Mouse (Mus musculus): ENCODE measurements around the gene Tbc1d19.

- TF ChIP-seq GATA1 (IDR thresholded peaks at IDR 0.05; ENCODE audit: low read length) (no peak), TAL1 (IDR thresholded peaks at IDR 0.05; ENCODE audit: low read length) (no peak)
These were observed 48.5 kb upstream of the Tbc1d19 start for GRCm38 (mm10) chr5:53760914-53761313.
